9 mouse cellular contexts compared by ENCODE assay signal in the genomic region with DNA sequence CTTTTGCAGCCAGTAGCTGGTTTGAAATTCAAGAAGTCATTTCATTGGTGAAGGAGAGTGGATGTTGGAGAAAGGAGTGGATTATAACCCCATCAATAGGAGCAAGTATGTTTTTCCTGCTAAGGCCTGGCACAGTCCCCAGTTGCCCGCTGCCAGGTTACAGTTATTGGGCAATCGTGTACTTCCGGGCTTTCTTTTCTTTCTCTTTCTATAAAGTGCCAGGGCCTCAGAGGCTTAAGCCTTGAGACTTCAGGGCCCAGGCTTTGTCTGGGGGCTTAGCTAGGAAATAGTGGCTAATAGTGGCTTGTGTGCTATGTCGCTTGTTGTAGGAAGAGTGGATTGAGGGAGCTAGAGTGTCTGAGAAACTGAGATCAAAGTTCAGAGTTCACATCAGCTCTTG. TPM values are rescaled to one million over a fixed set of nuclear protein-coding genes. Genes with fewer than 3 reads are reported as not detected.
DNase-seq lines count a peak whose midpoint lies in the region; ATAC-seq lines count a peak whose summit lies in the region.
"Had no signal": no experiment of that assay in that cellular context is flagged by ENCODE, and none has a peak within 500 bp of the region (broad histone marks: within the 10 kb centered on the region; RNA-seq: fewer than 3 reads in every experiment).

No protein-coding gene starts in this region.

- no peaks in the 10 kb centered on the region for H3K36me3 ChIP-seq in intestine, embryonic 16.5 days (ENCODE audit: control insufficient read depth, insufficient read depth, low read length)

- 0 out of 2 replicates have a peak, but pooled peaks cover 7% of the 10 kb centered on the region for H3K27me3 ChIP-seq in intestine, embryonic 16.5 days (replicated peaks; ENCODE audit: control insufficient read depth, insufficient read depth, low read length)
- H3K27me3 ChIP-seq: CH12.LX had no signal

- DNase-seq in heart, adult 11 months = peak; percentile 93
- no peak for DNase-seq in heart, postnatal 4 days
- DNase-seq in lung, postnatal 36 days = peak; percentile 90
- DNase-seq in cerebellum, postnatal 25 days = no peak
- DNase-seq in frontal cortex, adult 2 months (ENCODE audit: extremely low spot score in 1 of 2, low spot score in 1 of 2) = no peak
- no peak for DNase-seq in thymus, adult 18-20 months

- peak; percentile 14; the same call in 1 of the 2 replicates for ATAC-seq in common myeloid progenitor, adult 5-6 weeks (replicated peaks; ENCODE audit: low read depth, poor library complexity, severe bottlenecking)
- no peak for ATAC-seq in intestine, embryonic 16.5 days

- peaks cover 48% of the 10 kb centered on the region for H3K4me1 ChIP-seq in intestine, embryonic 16.5 days (ENCODE audit: control insufficient read depth, insufficient read depth, low read length)

- H3K27ac ChIP-seq in intestine, embryonic 16.5 days (ENCODE audit: low read length) = peak overlapping the region; percentile 52

- peak overlapping the region; percentile 63 for H3K4me3 ChIP-seq in intestine, embryonic 16.5 days (ENCODE audit: low read length)

- H3K9me3 ChIP-seq in intestine, embryonic 16.5 days (ENCODE audit: control insufficient read depth, low read length) = no peaks in the 10 kb centered on the region

- H3K9ac ChIP-seq in intestine, embryonic 16.5 days (ENCODE audit: low read depth, low read length) = peak overlapping the region; percentile 1; the same call in 1 of the 2 replicates

- WGBS in intestine, embryonic 16.5 days = 70% methylated on average over 4 of the region's 4 CpGs

- H3K4me2 ChIP-seq in intestine, embryonic 16.5 days (ENCODE audit: low read depth, low read length) = peak overlapping the region; percentile 95

RNA-seq across cellular contexts. Expression of gene Nuak2, which starts 1.5 kb away (rescaled TPM):
- 1 to 10 TPM; 5.3 to 5.8 TPM for total RNA-seq in heart, postnatal 4 days (2021)
- 8.0 and 12.0 TPM in 2 replicates for total RNA-seq in common myeloid progenitor, adult 5-6 weeks (2017)
- polyA plus RNA-seq in intestine, embryonic 16.5 days (2015; fragmentation: Nextera tagmentation; extraction: Ambion mirVana) = 4.6 and 5.6 TPM in 2 replicates
- 0.84 and 1.0 TPM in 2 replicates for polyA plus RNA-seq in frontal cortex, adult 2 months (2012; rRNA removed)

RNA-seq across cellular contexts. Expression of gene Klhdc8a, which starts 19.0 kb away (rescaled TPM):
- 1 to 10 TPM; 4.1 to 5.8 TPM for total RNA-seq in heart, postnatal 4 days (2021)
- total RNA-seq in common myeloid progenitor, adult 5-6 weeks (2017) = not detected in 2 replicates
- 0.09 and 0.33 TPM in 2 replicates for polyA plus RNA-seq in intestine, embryonic 16.5 days (2015; fragmentation: Nextera tagmentation; extraction: Ambion mirVana)
- polyA plus RNA-seq in frontal cortex, adult 2 months (2012; rRNA removed) = 8.8 and 10.1 TPM in 2 replicates
- total RNA-seq: CH12.LX had no signal

Comparison
In these comparisons a context has a peak if more than half of its experiments do, and no peak if none do; other contexts are left out.
1. DNase-seq: peak in heart, adult 11 months (single experiment) and lung, postnatal 36 days (single experiment); none in heart, postnatal 4 days (single experiment), cerebellum, postnatal 25 days (0 of 2), frontal cortex, adult 2 months (0 of 2) and thymus, adult 18-20 months (0 of 2).